Mouse (Mus musculus): ENCODE results near the gene Crabp1.

GRCm38 (mm10) chr9:54784003-54784402 lies 19.5 kb downstream of the Crabp1 start:
- no peak for TF ChIP-seq CTCF (IDR thresholded peaks at IDR 0.05 in 2 of 3, conservative IDR thresholded peaks at IDR 0.05 in 1 of 3; ENCODE audit: control insufficient read depth in 1 of 3, insufficient read depth in 1 of 3, low read depth in 2 of 3, low read length in 3 of 3, poor library complexity in 1 of 3, severe bottlenecking in 1 of 3)
- TF ChIP-seq POLR2A (IDR thresholded peaks at IDR 0.05; ENCODE audit: control insufficient read depth in 1 of 2, insufficient read depth in 1 of 2, low read depth in 1 of 2, low read length in 2 of 2, poor library complexity in 1 of 2), result no peak
- TF ChIP-seq ZNF384 (IDR thresholded peaks at IDR 0.05; ENCODE audit: low read depth, low read length), result no peak
- TF ChIP-seq E2F4 (IDR thresholded peaks at IDR 0.05; ENCODE audit: borderline replicate concordance, low read depth, low read length), result no peak
- TF ChIP-seq MAFK (IDR thresholded peaks at IDR 0.05; ENCODE audit: borderline replicate concordance, low read depth, low read length), result no peak
- no peak for TF ChIP-seq EP300 (IDR thresholded peaks at IDR 0.05; ENCODE audit: low read depth in 1 of 2, low read length in 2 of 2)
- TF ChIP-seq TCF12 (IDR thresholded peaks at IDR 0.05; ENCODE audit: low read depth, low read length), result no peak
- no peak for TF ChIP-seq NELFE (IDR thresholded peaks at IDR 0.05; ENCODE audit: low read depth, low read length)
- TF ChIP-seq USF1 (IDR thresholded peaks at IDR 0.05; ENCODE audit: low read depth, low read length), result no peak
- no peak for TF ChIP-seq SIN3A (IDR thresholded peaks at IDR 0.05; ENCODE audit: low read length)

All from MEL (cell line).